Mouse (Mus musculus): ENCODE measurements around the gene Bspry.

Bspry gene

DNA sequence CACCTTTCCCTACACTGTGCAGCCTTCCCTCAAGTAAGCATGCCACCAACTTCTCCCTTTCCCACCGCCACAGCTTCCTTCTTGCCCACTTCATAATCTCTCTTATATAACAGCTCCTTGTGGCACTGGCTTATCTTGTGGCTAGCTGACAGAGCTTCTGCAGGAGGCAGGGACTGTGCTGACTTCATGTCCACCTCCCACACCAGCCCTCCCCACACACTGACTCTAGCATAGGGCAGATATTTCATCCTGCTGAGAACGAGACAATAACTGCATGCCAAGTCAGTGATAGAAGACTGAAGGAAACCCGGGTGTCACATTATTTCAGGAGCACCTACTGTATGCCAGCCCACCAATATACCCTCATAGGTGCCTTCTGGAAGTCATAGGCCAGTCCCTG lies 35.6 kb downstream of the Bspry start:
- in situ Hi-C loops (cut with MseI, MboI): no loop called here

DNA sequence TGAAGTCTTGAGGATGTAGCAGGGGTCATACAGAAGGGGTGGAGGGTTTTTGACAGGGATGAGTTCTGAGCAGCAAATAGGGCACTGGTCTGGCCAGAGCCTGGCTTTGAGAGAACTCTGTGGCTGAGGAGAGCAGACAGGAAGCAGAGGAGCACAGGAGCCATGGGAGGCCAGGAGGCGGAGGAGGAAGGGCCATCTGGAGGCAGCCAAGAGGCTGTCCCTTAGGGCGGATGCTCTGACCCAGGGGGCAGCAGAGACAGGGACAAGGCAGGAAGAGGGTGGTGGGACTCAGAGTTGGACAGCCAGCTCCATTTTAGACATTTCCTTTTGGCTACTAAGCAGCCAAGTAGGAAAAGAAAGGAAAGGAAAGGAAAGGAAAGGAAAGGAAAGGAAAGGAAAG lies 36.2 kb downstream of the Bspry start:
- in situ Hi-C loops (cut with MseI, MboI): no loop called here

DNA sequence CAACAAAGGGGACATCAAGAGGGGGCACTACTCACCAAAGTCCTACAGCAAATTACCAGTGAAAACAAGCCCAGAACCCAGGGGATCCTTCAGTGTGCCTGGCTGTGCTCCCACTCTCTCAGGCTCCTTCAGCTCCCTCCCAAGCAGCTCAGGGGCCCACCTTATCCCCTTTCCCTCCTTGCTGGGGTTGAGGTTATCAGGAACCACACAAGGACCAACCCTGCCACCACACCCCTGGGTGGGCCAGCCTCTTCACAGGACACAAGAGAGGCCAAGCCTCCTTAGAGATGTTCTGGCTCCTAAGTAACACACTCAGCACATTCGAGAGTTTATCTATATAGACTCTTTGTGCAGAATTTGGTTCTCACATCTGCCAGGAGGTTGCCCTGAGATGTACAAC lies 36.7 kb downstream of the Bspry start:
- in situ Hi-C loops (cut with MseI, MboI): no loop called here

DNA sequence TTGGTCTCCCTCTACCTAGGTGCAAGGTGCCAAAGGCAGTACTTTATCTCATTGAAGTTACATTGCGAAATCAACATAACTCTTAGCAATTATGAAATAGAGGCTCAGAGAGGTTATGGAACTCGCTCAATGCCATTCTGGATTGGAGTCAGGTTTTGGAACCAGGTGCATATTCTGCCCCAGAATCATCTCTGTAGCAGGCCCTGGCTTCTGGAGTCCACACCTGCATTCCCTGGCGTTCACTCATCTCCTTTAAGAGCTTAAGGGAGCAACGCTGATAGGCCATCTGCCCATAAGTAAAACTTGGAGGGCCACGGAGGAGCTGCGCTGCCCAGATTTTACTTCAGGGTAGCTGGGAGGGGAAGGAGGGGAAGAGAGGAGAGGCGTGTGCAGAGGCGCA lies 37.2 kb downstream of the Bspry start:
- in situ Hi-C loops (cut with MseI, MboI): no loop called here

DNA sequence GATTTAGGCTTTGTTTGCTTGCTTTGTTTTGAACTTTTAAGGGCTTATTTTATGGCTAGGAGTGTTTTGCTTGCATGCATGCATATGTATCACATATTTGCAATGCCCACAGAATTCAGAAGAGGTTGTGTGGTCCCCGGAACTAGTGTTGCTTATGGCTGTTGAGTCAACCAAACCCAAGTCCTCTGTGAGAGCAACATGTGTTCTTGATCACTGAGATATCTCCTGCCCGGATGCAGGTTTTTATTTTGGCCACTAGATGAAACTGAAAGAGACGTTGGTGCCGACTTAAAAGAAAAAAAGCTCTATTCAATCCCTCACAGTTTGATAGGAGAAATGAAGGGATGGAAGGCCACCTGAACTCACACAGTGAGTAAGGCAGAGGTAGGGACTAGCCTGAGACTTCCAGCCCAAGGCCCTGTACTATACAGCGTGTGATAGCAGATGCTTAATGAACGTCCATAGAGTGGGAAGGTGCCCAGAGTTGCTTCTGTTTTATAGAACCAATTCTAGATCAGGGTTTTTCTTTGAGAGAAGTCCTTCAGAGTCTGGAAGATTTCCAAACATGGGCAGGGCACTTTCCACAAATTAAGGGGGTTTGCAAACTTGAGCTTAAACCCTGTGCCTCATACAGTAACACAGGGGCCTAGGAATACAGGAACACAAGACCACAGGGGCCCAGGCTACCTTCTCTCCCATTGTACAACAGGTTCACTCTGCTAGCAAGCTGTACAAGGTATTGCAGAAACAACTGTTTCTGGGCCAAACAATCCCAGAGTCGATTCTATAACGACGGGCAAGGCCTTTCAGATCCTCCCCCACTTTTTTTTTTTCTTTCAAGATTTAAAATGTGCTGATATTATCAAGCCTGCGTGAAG lies 37.9 kb downstream of the Bspry start:
- in situ Hi-C loops (cut with MseI, MboI): no loop called here

- in situ Hi-C loops (cut with MseI, MboI): no loop called here
Observed at GRCm38 (mm10) chr4:62518416-62519121, 38.7 kb downstream of the Bspry start.

GRCm38 (mm10) chr4:62519122-62519848 lies 39.4 kb downstream of the Bspry start:
- in situ Hi-C loops (cut with MseI, MboI): no loop called here

- in situ Hi-C loops (cut with MseI, MboI): no loop called here
Observed at GRCm38 (mm10) chr4:62519849-62520233, 40.0 kb downstream of the Bspry start, which contains the start of gene Alad. TSS of gene Alad (minus strand) at chr4:62519918.

- in situ Hi-C loops (cut with MseI, MboI): no loop called here
Observed at GRCm38 (mm10) chr4:62520892-62521400, 41.1 kb downstream of the Bspry start.

GRCm38 (mm10) chr4:62524651-62525488 lies 45.0 kb downstream of the Bspry start, which contains the start of the genes Pole3 and 4933430I17Rik:
TSS of gene Pole3 (minus strand) at chr4:62525068.
TSS of gene 4933430I17Rik (plus strand) at chr4:62525369.
- in situ Hi-C loops (cut with MseI, MboI): no loop called here

DNA sequence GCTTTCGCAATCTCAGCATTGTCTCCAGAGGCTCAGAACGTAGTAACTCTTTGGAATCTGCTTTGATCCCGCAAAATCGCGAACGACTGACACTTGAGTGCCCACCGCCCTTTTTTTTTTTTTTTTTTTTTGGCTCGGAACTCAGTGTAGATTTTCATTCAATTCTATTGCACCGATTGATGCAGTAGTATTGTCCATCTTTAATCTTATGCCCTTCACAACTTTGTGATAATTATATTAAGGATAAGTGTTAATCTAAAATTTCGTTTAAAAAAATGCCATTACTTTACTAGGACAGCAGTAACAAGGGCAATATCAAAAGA lies 45.6 kb downstream of the Bspry start:
- in situ Hi-C loops (cut with MseI, MboI): no loop called here

DNA sequence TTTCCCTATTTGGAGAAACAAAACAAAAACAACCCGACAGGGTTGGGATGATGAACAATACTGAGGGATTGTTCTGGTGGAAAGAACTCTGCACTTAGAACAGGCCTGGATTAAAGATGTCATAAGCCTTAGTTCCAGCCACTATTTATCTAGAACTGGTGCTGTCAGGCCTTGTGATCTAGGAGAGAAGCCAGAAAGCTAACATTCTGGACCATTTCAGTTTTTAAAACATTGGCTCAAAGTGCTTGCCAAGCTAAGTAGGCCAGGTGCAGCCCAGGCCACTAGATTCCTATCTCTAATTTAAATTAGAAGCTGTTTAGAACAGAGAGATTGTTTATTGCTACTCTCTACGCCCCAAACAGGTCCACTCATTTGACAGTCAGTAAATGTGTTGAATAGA lies 46.4 kb downstream of the Bspry start:
- in situ Hi-C loops (cut with MseI, MboI): no loop called here

- in situ Hi-C loops (cut with MseI, MboI): no loop called here
Observed at GRCm38 (mm10) chr4:62527655-62528054, 47.8 kb downstream of the Bspry start.

DNA sequence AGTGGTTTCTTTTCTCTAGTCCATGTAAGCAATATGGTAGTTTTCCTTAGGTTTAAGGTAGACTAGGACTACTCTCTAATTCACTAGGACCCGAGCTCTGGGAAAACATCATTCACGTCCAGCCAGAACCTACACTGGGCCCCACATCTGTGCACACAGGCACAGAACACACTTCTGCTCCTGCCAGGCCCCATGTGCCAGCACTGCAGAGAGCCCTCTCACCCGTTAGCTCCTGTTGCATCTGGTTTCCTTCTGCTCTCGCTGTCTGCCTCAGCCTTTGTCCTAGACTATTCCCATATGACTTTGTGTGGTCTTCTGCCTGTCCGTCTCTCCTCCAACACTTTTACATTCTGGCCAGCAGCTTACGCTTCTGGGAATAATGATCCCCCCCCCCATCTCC lies 53.9 kb downstream of the Bspry start:
- in situ Hi-C loops (cut with MseI, MboI): no loop called here

- in situ Hi-C loops (cut with MseI, MboI): no loop called here
Observed at GRCm38 (mm10) chr4:62541802-62542201, 61.9 kb downstream of the Bspry start.

DNA sequence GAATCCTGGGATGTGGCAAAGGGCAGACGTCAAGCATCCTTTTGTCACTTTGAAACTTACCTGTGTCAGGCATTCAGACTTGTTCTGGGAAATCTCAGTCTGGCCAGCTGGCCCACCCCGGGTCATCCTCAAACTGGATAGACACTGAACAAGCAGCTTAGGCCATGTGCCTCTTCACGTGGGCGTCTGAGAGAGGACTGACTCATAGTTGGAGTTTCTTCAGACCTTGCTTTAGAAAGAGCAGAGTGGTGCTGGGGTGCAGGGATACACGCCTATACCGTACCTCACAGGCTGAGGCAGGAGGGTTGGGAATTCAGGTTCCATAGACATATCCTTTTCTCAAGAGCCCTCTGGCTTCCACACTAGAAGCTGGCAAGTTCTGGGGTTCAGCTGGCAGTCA lies 63.9 kb downstream of the Bspry start:
- in situ Hi-C loops (cut with MseI, MboI): no loop called here

DNA sequence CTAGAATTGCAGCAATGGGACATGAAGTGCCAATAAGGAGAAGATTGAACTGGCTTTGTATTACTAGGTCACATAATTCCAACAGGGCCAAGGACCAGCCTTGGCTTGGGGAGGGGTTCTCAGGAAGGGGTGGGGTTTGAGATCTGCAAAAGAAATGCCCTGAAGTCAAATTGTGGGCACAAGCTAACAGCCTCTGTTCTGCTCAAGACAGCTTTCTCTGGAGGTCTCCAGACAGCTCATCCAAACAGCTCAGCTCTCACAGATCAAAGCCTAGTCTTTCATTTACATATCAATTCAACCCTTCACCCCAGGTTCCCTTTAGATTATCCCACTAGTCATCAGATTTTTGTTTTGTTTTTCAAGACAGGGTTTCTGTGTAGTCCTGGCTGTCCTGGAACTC lies 64.9 kb downstream of the Bspry start:
- in situ Hi-C loops (cut with MseI, MboI): no loop called here
